Mouse (Mus musculus) forebrain, postnatal 0 days (tissue): ENCODE measurements around the gene Atp6ap1l. TPM values are rescaled to one million over a fixed set of nuclear protein-coding genes. Genes with fewer than 3 reads are reported as not detected.

Source experiments
- ATAC-seq: fragments of 200-750 bp; cut with Nextera tagmentation; 2 replicates; pipeline ENCODE4 v1.8.0; 2017; ENCODE audit warnings: mild to moderate bottlenecking, moderate library complexity
- DNase-seq: peaks from one replicate; pipeline ENCODE4 v3.0.0-alpha.2; 2015
- H3K27ac ChIP-seq: fragments of 300-500 bp; sonication (generic); 2 replicates; pipeline ENCODE4 v1.5.1; 2014; ENCODE audit warnings: low read depth, mild to moderate bottlenecking, antibody characterized with exemption, low read length, moderate library complexity, mixed read lengths
- H3K27me3 ChIP-seq: fragments of 300-500 bp; sonication (generic); 2 replicates; pipeline ENCODE4 v1.6.1; 2014; ENCODE audit warnings: mild to moderate bottlenecking, low read length, mixed read lengths; ENCODE audit not compliant: insufficient read depth
- H3K36me3 ChIP-seq: fragments of 300-500 bp; sonication (generic); 2 replicates; pipeline ENCODE4 v1.6.1; 2014; ENCODE audit warnings: mild to moderate bottlenecking, moderate library complexity; ENCODE audit not compliant: insufficient read depth
- H3K4me1 ChIP-seq: fragments of 300-500 bp; sonication (generic); 2 replicates; pipeline ENCODE4 v1.6.1; 2014; ENCODE audit warnings: antibody characterized with exemption; ENCODE audit not compliant: insufficient read depth
- H3K4me2 ChIP-seq: fragments of 300-500 bp; sonication (generic); 2 replicates; pipeline ENCODE4 v1.6.1; 2014; ENCODE audit warnings: low read depth, mild to moderate bottlenecking, moderate library complexity
- H3K4me3 ChIP-seq: fragments of 300-500 bp; sonication (generic); 2 replicates; pipeline ENCODE4 v1.5.1; 2014; ENCODE audit warnings: low read depth, low read length, mixed read lengths
- H3K9ac ChIP-seq: fragments of 300-500 bp; sonication (generic); 2 replicates; pipeline ENCODE4 v1.6.1; 2014; ENCODE audit warnings: mild to moderate bottlenecking
- H3K9me3 ChIP-seq: fragments of 300-500 bp; sonication (generic); 2 replicates; pipeline ENCODE4 v1.6.1; 2016; ENCODE audit warnings: low read length
- CTCF ChIP-seq: sonication (generic); IDR thresholded peaks from 2 replicates; pipeline ENCODE4 v1.5.1; 2016; ENCODE audit warnings: antibody characterized with exemption, control low read depth, low read depth
- WGBS: fragments of 180-500 bp; shearing (Covaris S2); extraction: QIAGEN DNeasy Blood & Tissue Kit; methylation state at CpG from one replicate; pipeline ENCODE4 v1.1.7; 2014; 5-methylcytosine and 5-hydroxymethylcytosine counted together
- polyA plus RNA-seq: library from polyadenylated mRNA; unstranded; fragments of >200 nt; fragmentation: Nextera tagmentation; extraction: Ambion mirVana; gene quantifications from 2 replicates; pipeline ENCODE4 v1.2.1, GENCODE M21; 2015
- total RNA-seq: library from RNA; depleted of rRNA; stranded (reverse); fragments of >200 nt; gene quantifications from 2 replicates; pipeline ENCODE4 v1.2.3, GENCODE M21; 2014

Atp6ap1l gene
- total and polyA plus RNA-seq, 2 experiments from 2014 or later, result 7.4 to 7.5 TPM

DNA sequence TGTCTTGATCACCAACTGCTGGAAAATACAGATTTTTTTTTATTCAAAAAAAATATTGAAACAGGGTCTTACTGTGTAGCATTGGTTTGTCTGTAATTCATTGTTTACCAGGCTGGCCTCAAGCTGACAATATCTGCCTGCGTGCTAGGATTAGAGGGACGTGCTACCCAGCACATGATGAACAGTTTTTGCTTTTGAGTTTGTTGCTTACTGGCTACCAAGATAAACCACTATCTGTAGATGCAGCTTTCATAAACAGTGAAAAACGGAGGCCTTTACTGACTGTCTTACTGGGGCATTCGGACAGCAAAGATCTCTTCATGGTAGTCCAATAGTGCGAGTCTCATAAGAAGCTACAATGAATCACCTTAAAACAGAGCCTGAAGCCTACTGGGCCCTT is 15.0 kb downstream of the Atp6ap1l start:
- 95% methylated on average over 5 of the region's 5 CpGs for WGBS
- TF ChIP-seq CTCF, result no peak

DNA sequence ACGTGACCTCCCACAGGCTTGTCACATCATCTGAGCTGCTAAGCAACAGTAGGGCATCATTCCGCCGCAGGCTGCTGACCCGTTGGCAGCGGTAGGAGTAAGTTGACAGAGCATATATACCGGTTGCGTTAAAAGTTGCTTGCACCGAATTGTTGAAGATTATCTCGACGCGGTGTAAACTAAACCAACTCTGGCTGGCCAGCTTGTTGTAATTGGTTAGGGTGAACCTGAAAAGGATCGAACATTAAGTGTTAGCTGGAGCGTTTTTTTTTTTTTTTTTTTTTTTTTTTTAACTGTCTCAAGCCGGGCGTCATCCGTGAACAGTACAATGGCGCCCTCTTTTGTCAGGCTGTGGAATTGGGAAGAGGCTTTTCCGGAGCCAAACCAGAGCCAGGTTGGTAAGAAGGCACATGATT is 18.6 kb downstream of the Atp6ap1l start:
- H3K9ac ChIP-seq, result no peak overlapping the region
- ATAC-seq (peak; percentile 77), DNase-seq (peak; percentile 91)
- H3K27me3 ChIP-seq, result no peaks in the 10 kb centered on the region
- no peaks in the 10 kb centered on the region for H3K36me3 ChIP-seq
- no peak overlapping the region for H3K27ac ChIP-seq
- H3K4me1 ChIP-seq, result no peaks in the 10 kb centered on the region
- WGBS, result under 1% methylated on average over 18 of the region's 18 CpGs
- peak; percentile 84 for TF ChIP-seq CTCF
- H3K9me3 ChIP-seq, result no peaks in the 10 kb centered on the region
- H3K4me2 ChIP-seq, result peak overlapping the region; percentile 63
- peak overlapping the region; percentile 36 for H3K4me3 ChIP-seq

More for the DNA sequence above, 15.0 kb downstream of the Atp6ap1l start:
- Histone ChIP-seq H3K4me2 (no peak overlapping the region), H3K36me3 (no peaks in the 10 kb centered on the region), H3K27me3 (no peaks in the 10 kb centered on the region), H3K9me3 (no peaks in the 10 kb centered on the region), H3K4me3 (no peak overlapping the region), H3K4me1 (no peaks in the 10 kb centered on the region), H3K27ac (no peak overlapping the region), H3K9ac (no peak overlapping the region)
- no peak for DNase-seq
- ATAC-seq, result no peak

DNA sequence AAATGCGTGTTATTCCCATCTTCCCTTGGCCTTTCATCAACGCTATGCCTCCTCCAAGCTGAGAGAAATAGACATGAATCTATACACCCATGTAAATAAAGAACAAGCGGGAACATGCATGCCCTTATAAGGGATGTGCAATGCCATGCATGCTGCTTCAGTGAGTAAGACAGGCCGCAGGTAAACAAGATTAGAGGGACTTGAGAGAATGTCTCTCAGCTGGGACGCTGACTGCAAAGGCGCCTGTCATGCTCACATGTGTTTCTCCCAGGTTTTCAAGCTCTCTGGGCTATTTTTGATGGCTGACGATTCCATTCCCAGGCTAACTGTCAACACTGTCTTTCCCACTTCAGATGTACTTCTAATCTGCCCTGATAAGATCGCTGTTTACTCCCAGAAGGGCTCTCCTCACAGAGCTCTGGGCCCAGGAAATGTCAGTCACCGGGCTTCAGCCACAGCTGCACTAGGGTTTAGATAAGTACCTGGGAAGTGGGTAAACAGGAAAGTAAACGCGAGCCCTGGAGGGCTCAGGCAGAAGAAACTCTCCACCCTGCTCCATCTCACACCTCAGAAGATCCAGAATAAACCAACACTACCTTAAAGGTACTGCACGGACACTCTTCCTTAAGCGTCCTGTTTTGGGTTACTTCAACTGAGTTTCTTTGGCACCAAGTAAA is 19.2 kb downstream of the Atp6ap1l start:
- Histone ChIP-seq H3K4me2 (peak overlapping the region; percentile 63), H3K36me3 (no peaks in the 10 kb centered on the region), H3K4me1 (no peaks in the 10 kb centered on the region), H3K9me3 (no peaks in the 10 kb centered on the region), H3K9ac (no peak overlapping the region), H3K4me3 (peak overlapping the region; percentile 36), H3K27ac (no peak overlapping the region), H3K27me3 (no peaks in the 10 kb centered on the region)
- no peak for TF ChIP-seq CTCF
- DNase-seq, result no peak
- 57% methylated on average over 13 of the region's 13 CpGs for WGBS
- peak; percentile 27; the same call in 1 of the 2 replicates for ATAC-seq

DNA sequence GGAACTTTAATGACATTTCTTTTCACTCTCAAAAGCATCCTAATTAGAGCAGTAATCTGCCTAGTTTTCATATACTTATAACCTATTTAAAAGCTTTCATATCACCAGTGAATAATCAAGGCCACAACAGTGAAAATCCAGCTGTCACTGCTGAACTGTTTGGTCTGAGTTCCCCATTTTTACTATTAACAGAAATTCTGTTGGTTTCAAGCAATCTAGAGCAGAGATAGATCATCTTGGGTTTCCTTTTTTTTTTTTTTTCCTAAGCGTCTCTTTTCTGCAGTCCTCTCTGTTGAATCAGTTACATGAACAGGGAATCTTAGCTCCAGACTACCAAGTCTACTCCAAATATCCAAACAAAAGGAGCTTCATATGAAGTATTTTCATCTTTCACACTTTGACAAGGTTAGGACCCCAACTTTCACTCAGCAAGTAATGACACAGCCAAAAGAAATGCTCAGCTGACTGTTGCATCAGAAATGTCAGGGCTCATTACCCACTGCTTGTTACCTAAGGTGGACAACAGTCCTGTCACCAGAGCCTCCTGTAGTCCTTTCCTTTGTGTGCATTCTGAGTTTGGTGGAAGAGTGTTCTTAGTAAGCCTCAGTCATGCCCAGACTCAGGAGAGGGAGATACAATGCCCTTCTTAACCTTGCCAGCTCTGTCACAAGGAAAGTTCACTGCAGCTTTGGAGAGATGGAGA is 23.3 kb downstream of the Atp6ap1l start:
- H3K4me3 ChIP-seq, result no peak overlapping the region
- ATAC-seq, result no peak
- H3K27me3 ChIP-seq, result no peaks in the 10 kb centered on the region
- no peaks in the 10 kb centered on the region for H3K9me3 ChIP-seq
- H3K9ac ChIP-seq, result no peak overlapping the region
- H3K27ac ChIP-seq, result no peak overlapping the region
- no peak for TF ChIP-seq CTCF
- H3K4me1 ChIP-seq, result no peaks in the 10 kb centered on the region
- 88% methylated on average over 1 of the region's 1 CpGs for WGBS
- H3K4me2 ChIP-seq, result no peak overlapping the region
- DNase-seq, result no peak
- H3K36me3 ChIP-seq, result no peaks in the 10 kb centered on the region

GRCm38 (mm10) chr13:90871579-90871978 is 33.6 kb downstream of the Atp6ap1l start:
- DNase-seq (no peak), ATAC-seq (no peak)
- Histone ChIP-seq H3K9ac (no peak overlapping the region), H3K27me3 (no peaks in the 10 kb centered on the region), H3K4me2 (no peak overlapping the region), H3K4me1 (no peaks in the 10 kb centered on the region), H3K36me3 (no peaks in the 10 kb centered on the region), H3K9me3 (no peaks in the 10 kb centered on the region), H3K4me3 (no peak overlapping the region), H3K27ac (no peak overlapping the region)
- no peak for TF ChIP-seq CTCF
- WGBS, result 64% methylated on average over 4 of the region's 4 CpGs

DNA sequence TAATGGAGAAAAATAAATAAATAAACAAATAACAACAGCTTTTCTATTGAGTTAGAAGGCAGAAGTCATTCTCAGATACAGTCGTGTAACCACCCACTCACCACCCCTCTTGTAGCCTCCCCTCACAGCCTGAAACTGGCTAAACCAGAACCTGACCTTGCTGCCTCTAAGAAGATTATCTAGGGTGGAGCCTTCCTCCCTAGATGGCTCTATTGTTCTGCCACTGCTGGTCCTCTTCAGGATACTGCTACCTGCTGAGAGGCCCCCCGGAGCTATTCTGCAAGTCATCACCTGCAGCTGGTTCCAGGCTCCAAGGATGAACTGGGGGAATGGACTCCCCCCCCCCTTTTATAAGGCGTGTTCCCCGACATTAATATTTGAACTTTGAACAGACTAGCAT is 36.0 kb downstream of the Atp6ap1l start:
- Histone ChIP-seq H3K4me1 (no peaks in the 10 kb centered on the region), H3K4me2 (no peak overlapping the region), H3K27ac (no peak overlapping the region), H3K36me3 (no peaks in the 10 kb centered on the region), H3K27me3 (no peaks in the 10 kb centered on the region), H3K4me3 (no peak overlapping the region), H3K9ac (no peak overlapping the region), H3K9me3 (no peaks in the 10 kb centered on the region)
- DNase-seq (no peak), ATAC-seq (no peak)
- 30% methylated on average over 4 of the region's 4 CpGs for WGBS
- no peak for TF ChIP-seq CTCF

- Histone ChIP-seq H3K27me3 (no peaks in the 10 kb centered on the region), H3K27ac (no peak overlapping the region)
- no peak for TF ChIP-seq CTCF
Measured at GRCm38 (mm10) chr13:90862138-90862537, 43.0 kb downstream of the Atp6ap1l start.

More at GRCm38 (mm10) chr13:90862138-90862537, 43.0 kb downstream of the Atp6ap1l start:
- no peak for ATAC-seq
- no peak overlapping the region for H3K9ac ChIP-seq
- DNase-seq, result no peak
- H3K4me1 ChIP-seq, result no peaks in the 10 kb centered on the region
- no peak overlapping the region for H3K4me3 ChIP-seq
- no peak overlapping the region for H3K4me2 ChIP-seq
- WGBS, result 94% methylated on average over 3 of the region's 3 CpGs
- no peaks in the 10 kb centered on the region for H3K36me3 ChIP-seq
- no peaks in the 10 kb centered on the region for H3K9me3 ChIP-seq
